Mouse (Mus musculus): ENCODE results near the gene Phkg2. TPM values are rescaled to one million over a fixed set of nuclear protein-coding genes. Genes with fewer than 3 reads are reported as not detected.

The Phkg2 gene
- polyA plus RNA-seq, 1 experiment: 22.2 TPM

- no peak for TF ChIP-seq GATA1 (IDR thresholded peaks at IDR 0.05; ENCODE audit: low read length)
Observed at GRCm38 (mm10) chr7:127589637-127590036, 16.5 kb downstream of the Phkg2 start.

DNA sequence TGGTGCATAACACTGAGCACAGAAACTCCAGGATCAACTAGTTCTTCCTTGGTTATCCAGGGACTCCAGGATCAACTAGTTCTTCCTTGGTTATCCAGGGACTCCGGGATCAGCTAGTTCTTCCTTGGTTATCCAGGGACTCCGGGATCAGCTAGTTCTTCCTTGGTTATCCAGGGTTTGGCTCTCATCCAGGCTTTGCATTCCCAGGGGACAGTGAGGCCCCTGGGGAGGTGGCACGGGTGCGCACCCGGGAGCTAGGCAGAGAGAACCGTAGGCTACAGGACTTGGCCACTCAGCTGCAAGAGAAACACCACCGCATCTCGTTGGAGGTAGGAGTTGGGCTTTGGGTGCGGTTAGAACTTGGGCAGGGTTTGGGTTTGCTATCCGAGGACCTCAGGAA is 18.0 kb downstream of the Phkg2 start:
- no peak for TF ChIP-seq GATA1 (IDR thresholded peaks at IDR 0.05; ENCODE audit: low read length)

DNA sequence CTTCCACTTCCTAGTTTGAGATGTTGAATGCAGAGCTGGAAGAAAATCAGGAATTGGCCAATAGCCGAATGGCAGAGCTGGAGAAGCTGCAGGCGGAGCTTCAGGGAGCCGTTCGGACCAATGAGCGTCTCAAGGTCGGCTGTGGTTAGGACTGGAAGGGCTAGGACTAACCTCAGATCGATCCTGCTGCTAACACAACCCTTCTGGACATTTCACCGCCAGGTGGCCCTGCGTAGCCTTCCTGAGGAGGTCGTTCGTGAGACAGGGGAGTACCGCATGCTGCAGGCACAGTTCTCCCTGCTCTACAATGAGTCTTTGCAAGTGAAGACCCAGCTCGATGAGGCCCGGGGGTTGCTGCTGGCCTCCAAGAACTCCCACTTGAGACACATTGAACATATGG is 19.4 kb downstream of the Phkg2 start:
- no peak for TF ChIP-seq GATA1 (IDR thresholded peaks at IDR 0.05; ENCODE audit: low read length)

DNA sequence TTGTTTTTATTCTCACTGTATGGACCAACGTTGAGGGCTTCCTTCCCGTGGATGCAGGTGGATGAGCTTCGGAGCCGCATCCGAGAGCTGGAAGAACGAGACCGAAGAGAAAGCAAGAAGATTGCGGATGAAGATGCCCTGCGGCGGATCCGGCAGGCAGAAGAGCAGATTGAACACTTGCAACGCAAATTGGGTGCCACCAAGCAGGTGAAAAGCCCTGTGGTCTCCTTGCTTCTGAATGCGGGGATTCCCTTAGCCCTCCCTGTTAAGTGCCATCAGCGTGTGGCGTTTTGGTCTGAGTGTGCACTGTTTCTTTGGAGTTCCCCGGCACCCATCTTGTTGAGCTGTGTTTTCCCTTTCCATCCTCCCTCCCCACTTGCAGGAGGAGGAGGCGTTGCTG is 23.6 kb downstream of the Phkg2 start:
- no peak for TF ChIP-seq GATA1 (IDR thresholded peaks at IDR 0.05; ENCODE audit: low read length)

GRCm38 (mm10) chr7:127600612-127601011 is 27.5 kb downstream of the Phkg2 start:
- TF ChIP-seq GATA1 (IDR thresholded peaks at IDR 0.05; ENCODE audit: low read length): no peak

GRCm38 (mm10) chr7:127601735-127602134 is 28.6 kb downstream of the Phkg2 start:
- TF ChIP-seq GATA1 (IDR thresholded peaks at IDR 0.05; ENCODE audit: low read length): no peak

DNA sequence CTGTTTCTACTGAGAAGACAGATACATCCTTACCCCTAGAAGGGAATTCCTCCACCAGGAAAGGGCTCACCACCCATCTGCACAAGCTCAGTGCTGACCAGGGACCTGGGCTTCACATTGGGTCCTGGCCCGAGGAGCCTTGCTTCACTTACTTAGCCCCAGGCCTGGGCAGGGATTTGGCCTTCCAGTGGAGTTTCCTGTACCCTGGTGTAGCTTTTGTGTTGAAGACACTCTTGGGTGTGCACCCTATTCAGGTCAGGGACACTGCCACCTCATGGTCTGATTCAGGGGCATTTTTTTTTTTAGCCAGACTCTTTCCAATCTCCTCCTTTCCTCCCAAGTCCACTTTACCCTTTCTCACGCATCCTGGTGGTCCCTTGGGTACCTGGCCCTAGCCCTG is 29.8 kb downstream of the Phkg2 start:
- no peak for TF ChIP-seq GATA1 (IDR thresholded peaks at IDR 0.05; ENCODE audit: low read length)

GRCm38 (mm10) chr7:127604256-127604655 is 31.1 kb downstream of the Phkg2 start:
- no peak for TF ChIP-seq GATA1 (IDR thresholded peaks at IDR 0.05; ENCODE audit: low read length)

- no peak for TF ChIP-seq GATA1 (IDR thresholded peaks at IDR 0.05; ENCODE audit: low read length)
Observed at GRCm38 (mm10) chr7:127607150-127607549, 34.0 kb downstream of the Phkg2 start.

DNA sequence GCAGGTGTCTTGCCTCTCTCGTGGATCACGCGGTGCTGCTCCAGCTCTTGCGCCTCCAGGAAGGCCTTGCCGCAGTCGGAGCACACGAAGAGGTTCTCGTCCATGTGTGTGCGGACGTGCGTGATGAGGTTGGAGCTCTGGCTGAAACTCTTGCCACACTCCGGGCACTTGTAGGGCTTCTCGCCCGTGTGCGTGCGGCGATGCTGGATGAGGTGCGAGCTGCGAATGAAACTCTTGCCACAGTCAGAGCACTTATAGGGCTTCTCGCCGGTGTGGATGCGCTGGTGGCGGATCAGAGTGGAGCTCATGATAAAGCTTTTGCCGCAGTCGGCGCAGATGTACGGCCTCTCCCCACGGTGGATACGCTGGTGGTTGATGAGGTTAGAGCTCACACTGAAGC is 37.9 kb downstream of the Phkg2 start:
- TF ChIP-seq GATA1 (IDR thresholded peaks at IDR 0.05; ENCODE audit: low read length): no peak

DNA sequence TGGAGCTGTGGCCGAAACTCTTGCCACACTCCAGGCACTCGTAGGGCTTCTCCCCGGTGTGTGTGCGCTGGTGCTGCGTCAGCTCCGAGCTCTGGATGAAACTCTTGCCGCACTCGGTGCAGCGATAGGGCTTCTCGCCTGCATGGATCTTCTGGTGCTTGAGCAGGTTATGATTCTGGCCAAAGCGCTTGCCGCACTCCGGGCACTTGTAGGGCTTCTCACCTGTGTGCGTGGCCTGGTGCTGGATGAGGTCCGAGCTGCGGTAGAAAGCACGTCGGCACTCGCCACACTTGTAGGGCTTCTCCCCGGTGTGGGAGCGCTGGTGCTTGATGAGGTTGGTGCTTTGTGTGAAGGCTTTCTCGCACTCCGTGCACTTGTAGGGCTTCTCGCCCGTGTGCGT is 38.4 kb downstream of the Phkg2 start:
- no peak for TF ChIP-seq GATA1 (IDR thresholded peaks at IDR 0.05; ENCODE audit: low read length)

DNA sequence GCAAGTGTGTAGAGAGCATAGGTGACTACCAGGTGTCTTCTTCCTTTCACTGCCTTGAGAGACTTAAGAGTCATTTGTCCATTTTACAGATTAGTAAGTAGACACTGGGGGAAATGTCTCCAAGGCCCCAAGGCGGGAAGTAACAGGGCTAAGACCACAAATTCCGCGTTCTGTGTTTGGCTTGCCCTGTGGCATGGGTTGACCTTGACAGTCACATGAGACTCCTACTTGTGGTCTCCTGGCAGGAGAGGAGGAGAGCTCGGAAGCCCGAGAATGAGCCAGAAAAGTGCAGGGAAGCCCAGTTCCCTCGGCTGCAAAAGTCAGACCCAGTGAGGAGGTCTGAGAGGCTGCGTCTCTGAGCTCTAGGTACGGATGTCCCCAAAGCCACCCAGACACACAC is 40.4 kb downstream of the Phkg2 start:
- TF ChIP-seq GATA1 (IDR thresholded peaks at IDR 0.05; ENCODE audit: low read length): no peak

- no peak for TF ChIP-seq GATA1 (IDR thresholded peaks at IDR 0.05; ENCODE audit: low read length)
Observed at GRCm38 (mm10) chr7:127614091-127614490, 41.0 kb downstream of the Phkg2 start.

DNA sequence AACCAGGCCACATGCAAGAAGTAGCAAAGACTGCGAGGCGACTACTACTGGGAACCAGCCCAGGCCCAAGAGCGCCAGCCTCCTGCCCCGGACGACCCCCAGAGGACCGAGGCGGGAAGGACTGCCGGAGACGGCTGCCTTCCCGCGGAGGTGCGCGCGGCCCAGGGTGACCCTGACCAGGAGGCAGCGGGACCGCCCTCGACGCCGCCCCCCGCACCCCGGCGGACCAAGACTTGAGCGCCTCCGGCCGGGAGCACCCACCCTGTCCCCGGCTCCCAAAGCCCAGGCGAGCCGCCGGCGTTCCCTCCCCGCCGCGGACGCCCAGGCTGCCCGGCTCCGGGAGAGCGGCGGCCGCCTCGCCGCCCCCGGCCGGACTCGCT is 41.4 kb downstream of the Phkg2 start:
- no peak for TF ChIP-seq GATA1 (IDR thresholded peaks at IDR 0.05; ENCODE audit: low read length)

DNA sequence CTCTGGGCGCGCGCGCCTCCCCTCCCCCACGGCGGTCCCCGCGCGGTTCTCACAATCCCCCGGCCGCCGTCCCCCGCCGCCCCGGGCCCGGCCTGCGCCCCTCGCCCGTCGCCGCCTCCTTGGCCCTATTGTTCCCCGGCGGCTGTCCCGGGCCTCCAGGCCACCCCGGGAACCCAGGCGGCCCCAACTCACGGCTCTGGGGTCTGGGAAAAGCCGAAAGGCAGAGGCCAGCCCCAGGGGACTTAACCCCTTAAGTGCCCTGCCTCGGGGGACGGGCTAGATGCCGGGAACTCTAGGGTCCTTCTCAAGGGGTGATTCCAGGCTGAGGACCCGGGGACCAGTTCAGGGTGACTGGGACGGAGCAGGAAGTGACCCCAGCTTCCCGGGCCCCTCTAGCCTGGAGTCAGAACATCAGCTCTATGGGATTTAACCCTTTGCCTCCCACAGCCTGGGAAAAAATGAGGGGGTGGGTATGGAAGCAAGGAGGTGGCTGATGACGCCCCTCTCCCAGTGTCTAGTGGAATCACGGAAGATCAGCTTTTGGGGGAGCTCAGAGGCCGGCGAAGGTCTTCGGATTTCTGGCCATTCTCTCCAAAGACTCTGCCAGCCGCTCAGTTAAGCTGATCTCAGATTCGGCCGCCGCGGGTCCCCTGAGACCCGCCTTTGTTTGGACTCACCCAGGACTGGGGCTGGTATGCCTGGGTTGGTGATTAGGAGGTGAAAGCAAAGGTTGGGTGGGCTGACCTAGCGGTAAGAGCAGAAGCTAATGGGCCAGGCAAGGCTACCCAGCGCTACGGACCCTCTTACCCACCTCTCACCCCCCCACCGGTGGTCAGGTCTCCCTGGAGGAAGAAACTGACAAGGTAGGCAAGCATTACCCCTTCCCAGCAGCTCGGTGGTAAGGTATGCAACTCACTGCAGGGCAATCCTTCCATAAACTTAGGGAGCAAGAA is 42.0 kb downstream of the Phkg2 start, which contains the start of gene Zfp629:
TSS of gene Zfp629 (minus strand) at position 907 of the 953 bp plus-strand sequence.
- no peak for TF ChIP-seq GATA1 (IDR thresholded peaks at IDR 0.05; ENCODE audit: low read length)

DNA sequence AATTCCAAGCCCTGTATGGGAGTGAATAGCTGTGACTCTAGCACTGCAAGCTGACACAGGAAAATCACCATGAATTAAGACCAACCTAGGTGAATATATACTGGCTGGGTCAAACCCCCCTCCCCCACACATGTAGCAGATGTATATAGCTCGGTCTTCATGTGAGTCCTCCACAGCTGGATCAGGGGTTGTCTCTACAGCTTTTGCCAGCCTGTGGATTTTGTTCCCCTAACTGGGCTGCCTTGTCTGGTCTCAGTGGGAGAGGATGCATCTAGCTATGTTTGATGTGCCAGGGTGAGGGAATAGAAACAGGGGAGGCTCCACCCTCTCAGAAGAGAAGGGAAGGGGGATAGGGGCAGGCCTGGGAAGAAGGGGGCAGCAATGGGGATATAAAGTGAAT is 43.2 kb downstream of the Phkg2 start:
- no peak for TF ChIP-seq GATA1 (IDR thresholded peaks at IDR 0.05; ENCODE audit: low read length)

GRCm38 (mm10) chr7:127616881-127617280 is 43.7 kb downstream of the Phkg2 start:
- TF ChIP-seq GATA1 (IDR thresholded peaks at IDR 0.05; ENCODE audit: low read length): no peak
